Mouse (Mus musculus): ENCODE measurements around the gene Gm826. TPM values are rescaled to one million over a fixed set of nuclear protein-coding genes. Genes with fewer than 3 reads are reported as not detected.

The Gm826 gene
- total RNA-seq (2021), result not detected
- long read RNA-seq, result 0 reads

GRCm38 (mm10) chr2:160334111-160334661, at the start of gene Gm826:
Gm826 (minus strand) TSS chr2:160334162.
- no peak for DNase-seq (ENCODE audit: low spot score in 2 of 2)

- no peak for DNase-seq (ENCODE audit: low spot score in 2 of 2)
These were observed 49.5 kb upstream of the Gm826 start for GRCm38 (mm10) chr2:160383418-160383817.

GRCm38 (mm10) chr2:160378271-160378670, 44.3 kb upstream of the Gm826 start:
- DNase-seq (ENCODE audit: low spot score in 2 of 2), result peak in 1 of 2 experiments; percentile 50

GRCm38 (mm10) chr2:160376236-160376635, 42.3 kb upstream of the Gm826 start:
- no peak for DNase-seq (ENCODE audit: low spot score in 2 of 2)

GRCm38 (mm10) chr2:160369653-160370420, 35.9 kb upstream of the Gm826 start:
- DNase-seq (ENCODE audit: low spot score in 2 of 2), result no peak

GRCm38 (mm10) chr2:160368422-160369357, 34.7 kb upstream of the Gm826 start:
- no peak for DNase-seq (ENCODE audit: low spot score in 2 of 2)

- DNase-seq (ENCODE audit: low spot score in 2 of 2), result peak; percentile 83 to 94
These were observed 33.7 kb upstream of the Gm826 start for GRCm38 (mm10) chr2:160367448-160368208.

GRCm38 (mm10) chr2:160366980-160367338, 33.0 kb upstream of the Gm826 start, which contains the start of gene Mafb:
Mafb (minus strand) TSS chr2:160367065.
- DNase-seq (ENCODE audit: low spot score in 2 of 2), result peak; percentile 66 to 80

- no peak for DNase-seq (ENCODE audit: low spot score in 2 of 2)
These were observed 32.4 kb upstream of the Gm826 start for GRCm38 (mm10) chr2:160366111-160366979.

- DNase-seq (ENCODE audit: low spot score in 2 of 2), result no peak
These were observed 31.3 kb upstream of the Gm826 start for GRCm38 (mm10) chr2:160365107-160365911.

- DNase-seq (ENCODE audit: low spot score in 2 of 2), result no peak
These were observed 30.7 kb upstream of the Gm826 start for GRCm38 (mm10) chr2:160364666-160365065.

GRCm38 (mm10) chr2:160364128-160364650, 30.2 kb upstream of the Gm826 start:
- DNase-seq (ENCODE audit: low spot score in 2 of 2), result no peak

- DNase-seq (ENCODE audit: low spot score in 2 of 2), result no peak
These were observed 29.2 kb upstream of the Gm826 start for GRCm38 (mm10) chr2:160363201-160363600.

GRCm38 (mm10) chr2:160361442-160362121, 27.6 kb upstream of the Gm826 start:
- no peak for DNase-seq (ENCODE audit: low spot score in 2 of 2)

GRCm38 (mm10) chr2:160360234-160360874, 26.4 kb upstream of the Gm826 start:
- no peak for DNase-seq (ENCODE audit: low spot score in 2 of 2)

- no peak for DNase-seq (ENCODE audit: low spot score in 2 of 2)
These were observed 24.9 kb upstream of the Gm826 start for GRCm38 (mm10) chr2:160358896-160359295.

- no peak for DNase-seq (ENCODE audit: low spot score in 2 of 2)
These were observed 23.5 kb upstream of the Gm826 start for GRCm38 (mm10) chr2:160357442-160357841.

GRCm38 (mm10) chr2:160356132-160356531, 22.2 kb upstream of the Gm826 start:
- no peak for DNase-seq (ENCODE audit: low spot score in 2 of 2)

Measured in layer of hippocampus, adult 18-20 months (tissue).